Mouse (Mus musculus): ENCODE measurements around the gene Grap2. TPM values are rescaled to one million over a fixed set of nuclear protein-coding genes. Genes with fewer than 3 reads are reported as not detected.

Gene Grap2
- total RNA-seq, 2 experiments from 2014 or later, result 0.35 to 0.50 TPM

DNA sequence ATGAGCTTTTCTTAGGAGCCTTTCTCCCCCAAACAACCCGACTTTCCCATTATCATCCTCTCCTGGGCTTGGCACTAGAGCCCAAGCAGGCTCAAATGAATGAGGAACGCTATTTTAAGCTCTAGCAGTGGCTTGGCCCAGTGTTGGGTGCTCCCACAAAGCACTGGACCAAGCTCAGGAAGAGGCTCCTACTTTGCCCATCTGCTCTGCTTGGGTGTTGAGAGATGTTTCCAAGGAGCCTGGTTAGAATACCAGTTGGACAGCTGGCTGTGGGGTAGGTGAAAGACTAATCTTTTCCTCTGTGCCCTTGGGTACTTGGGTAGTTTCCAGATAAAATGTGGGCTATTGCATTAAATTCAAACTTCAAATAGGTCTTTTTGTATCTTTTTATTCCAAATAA, 100.4 kb downstream of the Grap2 start:
- peak in 1 of 2 experiments; percentile 48 for DNase-seq (ENCODE audit: low spot score in 2 of 2)
- intact Hi-C loops (cut with DNase I), result no loop called here

DNA sequence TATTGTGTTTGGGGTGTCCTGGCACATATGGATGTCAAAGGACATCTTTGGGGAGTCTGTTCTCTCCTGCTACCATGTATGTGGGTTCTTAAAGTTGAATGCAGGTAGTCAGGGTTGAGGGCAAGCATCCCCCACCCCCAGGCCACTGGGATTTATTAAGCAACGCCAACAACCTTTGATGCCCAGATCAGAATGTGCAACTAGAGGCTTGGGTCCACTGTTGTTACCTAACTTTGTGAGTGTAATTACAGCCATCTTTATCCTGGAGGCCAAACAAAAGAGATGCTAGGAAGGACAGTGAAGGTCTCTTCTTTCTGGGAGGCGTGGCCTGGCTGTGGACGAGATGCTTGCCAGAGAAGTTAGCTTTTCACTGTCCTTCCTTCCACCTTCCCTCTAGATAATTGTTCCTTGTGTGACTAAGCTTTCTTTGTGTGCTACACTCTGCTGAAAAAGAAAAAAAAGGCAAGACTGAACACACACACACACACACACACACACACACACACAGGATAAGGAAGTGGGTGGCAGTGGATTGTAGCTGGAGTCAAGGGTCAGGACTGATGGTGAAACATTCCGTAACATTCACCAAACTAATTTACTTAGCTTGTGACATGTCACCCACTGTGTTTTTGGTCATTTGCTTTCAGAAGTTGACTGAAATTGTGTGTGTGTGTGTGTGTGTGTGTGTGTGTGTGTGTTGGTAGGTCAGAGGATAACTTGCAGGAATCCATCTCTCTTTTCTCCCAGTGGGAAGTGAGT, 101.1 kb downstream of the Grap2 start:
- intact Hi-C loops (cut with DNase I), result no loop called here
- DNase-seq (ENCODE audit: low spot score in 2 of 2), result no peak

DNA sequence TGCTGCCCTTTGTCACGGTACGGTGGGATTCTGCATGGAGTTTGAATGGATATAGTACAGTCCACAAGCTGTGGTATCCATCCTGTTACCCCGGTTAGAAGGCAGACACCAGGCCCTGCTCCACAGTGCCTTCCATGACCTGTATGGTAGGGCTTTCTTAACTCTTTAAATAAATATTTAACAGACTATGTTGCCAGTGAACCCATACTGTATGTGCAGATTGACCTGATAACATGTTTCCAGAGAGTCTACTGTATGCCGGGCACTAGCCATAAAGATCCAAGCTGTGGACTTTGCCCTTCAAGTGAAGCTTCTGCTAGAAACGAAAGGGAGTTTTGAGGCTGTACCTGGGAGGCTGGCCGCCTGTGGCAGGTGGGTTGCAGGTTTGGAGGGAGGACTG, 102.3 kb downstream of the Grap2 start:
- intact Hi-C loops (cut with DNase I), result no loop called here
- DNase-seq (ENCODE audit: low spot score in 2 of 2), result no peak

DNA sequence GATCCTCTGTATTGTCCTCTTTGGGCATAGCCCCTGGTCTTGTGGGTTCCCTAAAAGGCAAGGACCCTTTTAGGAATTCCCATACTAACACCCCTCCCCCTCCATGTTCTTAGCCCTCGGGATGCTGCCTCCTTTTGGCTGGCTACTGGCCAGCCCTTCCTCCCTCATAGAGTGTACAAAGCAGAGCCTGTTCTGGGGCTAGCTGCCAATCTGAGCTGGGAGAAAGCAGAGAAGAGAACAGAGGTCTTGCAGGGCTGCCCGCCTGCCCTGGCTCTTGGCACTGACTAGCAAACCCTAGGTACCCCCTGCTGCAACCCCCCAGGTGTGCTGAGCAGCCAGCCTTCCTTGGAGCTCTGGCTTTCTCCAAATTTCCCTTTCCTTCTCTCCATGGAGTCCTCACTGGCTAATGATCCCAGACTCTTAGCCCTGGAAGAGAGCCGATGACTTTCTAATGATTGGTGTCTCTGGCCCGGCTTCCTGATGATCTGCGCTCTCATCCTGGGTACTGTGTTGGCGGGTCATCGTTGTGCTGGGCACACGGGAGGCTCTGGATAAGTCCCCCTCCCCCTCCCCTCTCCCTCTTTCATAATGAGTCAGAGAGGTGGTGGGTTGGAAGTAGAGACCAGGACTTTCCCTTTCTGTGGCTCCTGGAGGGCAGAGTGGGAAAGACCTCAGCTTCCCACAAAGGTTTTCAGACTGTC, 107.3 kb downstream of the Grap2 start:
- intact Hi-C loops (cut with DNase I), result no loop called here
- peak in 1 of 2 experiments; percentile 41 for DNase-seq (ENCODE audit: low spot score in 2 of 2)

DNA sequence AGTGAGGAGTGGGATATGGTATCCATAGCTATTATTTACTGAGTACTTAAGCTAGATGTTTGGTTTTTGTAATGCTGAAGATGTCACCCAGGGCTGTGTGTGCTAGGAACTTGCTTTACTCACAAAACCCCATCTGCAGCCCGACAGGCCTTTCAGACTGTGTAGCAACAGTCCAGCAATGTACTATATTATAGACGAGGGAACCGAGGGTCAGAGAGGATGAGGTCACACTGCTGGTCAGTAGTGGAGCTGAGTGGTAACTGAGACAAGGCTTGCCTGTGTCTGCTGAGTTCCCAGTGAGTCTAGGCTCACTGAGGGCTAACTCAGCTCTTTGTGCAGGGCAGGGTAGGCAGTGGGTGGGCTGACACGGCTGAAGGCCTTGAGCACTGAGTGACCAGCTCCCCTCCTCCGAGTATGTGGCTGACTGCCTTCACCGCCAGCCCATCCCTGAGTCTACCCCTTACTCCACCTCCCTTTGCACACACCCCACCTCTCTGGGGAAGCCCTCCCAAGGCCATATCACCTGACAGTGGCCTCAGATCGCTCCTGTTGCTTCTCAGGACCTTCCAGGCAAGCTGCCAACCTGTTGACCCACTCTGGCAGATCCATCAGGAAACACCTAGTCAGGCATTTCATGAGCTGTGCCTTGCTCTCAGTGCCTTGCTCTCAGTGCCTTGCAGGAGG, 108.1 kb downstream of the Grap2 start:
- no peak for DNase-seq (ENCODE audit: low spot score in 2 of 2)
- intact Hi-C loops (cut with DNase I), result no loop called here

DNA sequence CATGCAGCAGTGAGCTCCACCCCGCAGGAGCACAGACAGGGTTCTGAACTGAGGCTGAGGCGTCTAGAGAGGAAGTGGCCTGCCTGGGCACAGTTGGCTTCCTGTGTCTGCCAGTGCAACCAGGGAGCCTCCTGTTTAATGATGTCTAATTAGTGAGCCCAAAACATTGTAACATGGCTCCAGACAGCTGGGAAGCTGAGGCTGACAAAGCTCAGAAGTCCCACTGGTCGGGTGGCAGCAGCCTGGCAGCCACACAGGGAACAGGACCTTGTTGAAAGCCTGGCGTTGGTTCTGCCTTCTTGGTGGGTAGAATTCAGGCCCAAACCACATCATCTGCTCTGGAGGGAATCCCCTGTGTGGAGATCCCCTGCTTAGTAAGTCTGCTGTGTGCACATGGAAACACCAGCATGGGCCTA, 109.1 kb downstream of the Grap2 start:
- DNase-seq (ENCODE audit: low spot score in 2 of 2), result no peak
- intact Hi-C loops (cut with DNase I), result no loop called here

DNA sequence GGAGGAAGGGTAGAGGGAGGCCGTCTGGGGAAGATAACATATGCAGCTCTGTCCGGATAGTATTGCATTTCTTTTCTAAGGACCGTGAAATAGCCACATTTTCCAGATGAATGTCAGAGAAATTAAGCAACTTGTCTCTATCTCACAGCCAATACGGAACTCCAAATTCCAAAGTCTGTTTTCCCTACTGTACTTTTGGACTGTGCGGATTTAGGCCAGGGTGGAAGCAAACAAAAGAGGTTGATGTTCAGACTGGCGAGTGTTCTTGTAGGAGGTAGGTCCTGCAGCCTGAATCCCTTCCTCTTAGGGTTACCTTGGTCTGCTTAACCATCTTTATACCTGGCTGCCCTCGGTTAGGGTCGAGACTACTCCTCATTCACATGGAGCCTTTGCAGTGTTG, 109.9 kb downstream of the Grap2 start:
- intact Hi-C loops (cut with DNase I), result no loop called here
- DNase-seq (ENCODE audit: low spot score in 2 of 2), result no peak

DNA sequence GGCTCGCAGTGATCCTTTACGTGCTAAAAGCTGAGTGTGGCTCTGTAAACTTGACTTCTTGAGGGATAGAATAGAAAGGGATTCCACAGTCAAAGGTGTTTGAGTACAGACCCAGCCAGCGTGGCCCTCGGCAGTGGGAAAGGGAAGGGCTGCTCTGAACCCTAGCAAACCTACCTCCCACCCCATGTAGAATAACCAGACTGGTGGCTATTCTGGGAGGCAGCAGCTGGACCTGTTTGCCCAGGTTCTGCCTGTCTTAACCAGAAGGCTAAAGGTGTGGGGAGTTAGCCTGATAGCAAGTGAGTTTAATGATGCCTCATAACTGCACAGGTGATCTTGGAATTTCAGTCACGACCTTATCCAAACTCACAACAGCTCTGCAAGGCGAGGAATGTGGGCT, 110.8 kb downstream of the Grap2 start:
- DNase-seq (ENCODE audit: low spot score in 2 of 2), result no peak
- intact Hi-C loops (cut with DNase I), result no loop called here

DNA sequence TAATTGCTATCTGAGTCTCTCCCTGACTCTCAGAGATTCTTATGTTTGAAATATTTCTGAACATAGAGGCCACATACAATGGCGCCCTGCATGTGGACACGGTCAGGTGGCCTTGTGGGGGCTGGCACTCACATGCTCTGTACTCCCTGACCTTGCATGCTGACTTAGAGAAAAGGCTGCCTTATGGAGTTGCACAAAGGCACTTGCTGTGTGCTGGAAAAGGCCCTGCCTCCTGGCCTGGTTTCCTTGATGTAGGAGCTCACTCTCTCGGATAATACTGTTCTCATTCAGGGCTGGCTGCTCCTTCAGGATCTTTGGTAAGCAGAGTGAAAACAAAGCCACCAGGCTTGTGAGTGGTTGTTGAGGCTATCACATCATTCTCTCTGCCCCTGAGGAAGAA, 111.6 kb downstream of the Grap2 start:
- intact Hi-C loops (cut with DNase I), result no loop called here
- no peak for DNase-seq (ENCODE audit: low spot score in 2 of 2)

DNA sequence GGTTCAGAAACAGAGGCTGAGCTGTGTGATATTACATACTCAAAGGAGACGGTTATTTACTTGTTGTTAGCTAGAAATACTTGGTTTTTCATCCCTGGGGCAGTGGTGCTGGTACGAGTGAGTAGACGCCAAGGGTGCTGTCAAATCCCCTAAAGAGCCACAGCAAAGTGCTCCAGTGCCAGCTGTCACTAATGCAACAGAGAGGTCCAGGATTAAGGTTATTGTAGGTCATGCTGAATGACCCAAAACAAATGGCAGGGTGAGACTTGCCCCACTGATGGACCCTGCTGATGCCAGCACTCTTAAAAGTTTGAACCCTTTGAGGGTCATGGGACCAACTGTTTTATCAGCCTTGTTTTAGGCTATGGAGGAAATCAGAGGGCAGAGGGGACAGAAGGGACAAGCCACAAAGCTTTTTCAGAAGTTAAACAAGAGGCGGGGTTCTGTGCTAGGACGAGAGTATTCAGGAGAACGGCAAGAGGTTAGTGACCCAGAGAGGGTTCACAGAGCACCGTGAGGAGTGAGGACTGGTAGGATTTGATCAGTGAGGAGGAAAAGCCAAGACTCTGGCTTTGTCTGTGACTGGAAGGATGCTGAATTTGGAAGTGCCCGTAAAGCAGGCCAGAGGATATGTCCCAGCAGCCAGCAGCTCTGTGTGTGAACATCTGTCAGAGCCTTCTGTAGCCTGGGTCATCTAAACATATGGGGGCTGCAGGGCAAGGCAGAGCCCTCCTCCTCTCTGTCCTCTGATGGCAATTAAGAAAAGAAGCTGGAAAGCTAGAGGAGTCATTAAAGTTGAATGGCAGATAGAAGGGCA, 112.6 kb downstream of the Grap2 start:
- DNase-seq (ENCODE audit: low spot score in 2 of 2), result no peak
- intact Hi-C loops (cut with DNase I), result no loop called here

DNA sequence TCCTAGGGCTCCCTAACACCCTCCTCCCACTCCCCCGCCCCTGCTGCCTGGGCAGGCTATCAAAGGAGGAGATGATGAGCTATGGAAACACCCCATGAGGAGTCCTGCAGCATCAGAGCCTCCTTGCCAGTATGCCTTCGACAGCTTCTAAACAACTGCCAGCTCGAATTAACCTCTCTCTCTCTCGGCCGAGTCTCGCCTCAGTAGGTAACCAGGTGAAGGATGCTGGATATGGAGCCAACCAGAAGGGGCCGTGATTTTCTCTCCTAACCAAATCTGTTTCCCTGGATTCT, 113.2 kb downstream of the Grap2 start:
- intact Hi-C loops (cut with DNase I), result no loop called here
- no peak for DNase-seq (ENCODE audit: low spot score in 2 of 2)

DNA sequence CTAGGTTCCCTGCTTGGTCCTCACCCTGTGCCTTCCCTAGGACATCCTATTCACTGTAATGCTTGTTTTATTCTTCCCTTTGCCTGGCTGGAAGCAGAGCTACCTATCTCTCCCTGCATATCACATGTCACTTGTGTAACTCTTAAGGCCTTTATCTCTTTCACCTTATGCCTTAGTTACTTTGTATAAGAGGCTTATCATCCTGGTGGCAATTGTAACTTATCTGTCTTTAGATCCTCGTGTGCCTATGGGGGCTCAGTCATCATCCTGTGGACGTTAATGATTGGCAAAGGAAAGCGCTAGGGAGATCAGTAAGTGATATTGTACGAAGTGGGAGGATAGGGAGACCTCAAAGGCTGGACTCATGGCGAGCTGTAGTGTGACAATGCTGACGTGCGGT, 116.1 kb downstream of the Grap2 start:
- no peak for DNase-seq (ENCODE audit: low spot score in 2 of 2)
- intact Hi-C loops (cut with DNase I), result no loop called here

DNA sequence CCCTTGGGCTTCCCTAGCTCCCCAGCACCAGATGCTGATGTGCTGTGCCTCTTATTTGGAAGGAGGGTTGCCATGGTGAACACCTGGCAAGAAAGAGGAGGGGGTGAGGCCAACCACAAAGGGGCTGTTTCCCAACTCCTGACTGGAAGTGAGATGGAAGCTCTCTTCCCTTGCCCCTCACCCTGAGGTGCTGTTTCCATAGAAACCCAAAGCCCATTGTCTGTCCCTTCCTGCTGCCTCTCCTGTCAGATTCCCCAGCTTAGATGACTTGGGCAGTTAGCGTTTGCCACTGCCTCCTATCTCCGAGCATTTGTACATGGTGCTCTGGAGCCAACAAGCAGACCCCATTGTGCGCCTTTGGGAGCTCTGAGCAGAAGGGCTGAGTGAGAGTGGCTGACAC, 121.1 kb downstream of the Grap2 start:
- intact Hi-C loops (cut with DNase I), result loop anchor here (5.0 kb wide), 2 partner anchors 351 to 406 kb away; partner anchors contain the start of gene Cacna1i
- DNase-seq (ENCODE audit: low spot score in 2 of 2), result no peak

DNA sequence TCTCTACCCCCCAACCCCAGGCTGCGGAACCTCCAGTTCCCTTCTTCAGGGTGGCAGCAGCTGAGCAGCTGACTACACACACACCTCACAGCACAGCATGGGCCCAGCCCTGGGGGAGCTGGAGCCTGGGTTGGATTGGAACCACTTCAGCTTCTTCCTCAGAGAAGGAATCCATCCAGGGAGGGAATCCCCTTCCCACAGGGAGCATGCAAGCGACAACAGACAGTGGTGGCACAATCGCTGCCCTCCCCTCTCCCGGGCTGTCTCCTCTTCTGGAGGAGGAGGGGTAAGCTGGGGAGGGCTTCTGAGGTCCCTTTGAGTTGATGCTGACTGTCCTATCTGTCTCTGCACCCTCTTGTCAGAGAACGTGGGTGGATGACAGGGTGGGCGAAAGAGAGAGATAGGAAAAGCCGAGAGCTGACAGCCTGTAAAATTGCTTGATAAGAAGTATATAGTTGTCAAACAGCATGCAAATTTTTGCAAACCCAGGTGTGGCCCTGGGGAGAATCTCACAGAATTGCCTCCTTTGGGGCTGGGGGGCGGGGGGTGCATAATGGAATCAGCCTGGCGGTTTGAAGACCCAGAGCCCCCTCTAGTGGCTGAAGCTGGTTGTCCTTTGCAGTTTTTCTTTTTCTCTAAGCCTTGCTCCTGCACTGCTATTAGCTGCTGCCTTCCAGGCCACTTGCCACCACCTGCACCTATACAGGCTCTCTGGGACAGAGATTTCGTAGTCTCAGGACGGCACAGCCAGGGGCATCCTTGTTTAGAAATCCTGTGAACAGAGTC, 121.9 kb downstream of the Grap2 start:
- DNase-seq (ENCODE audit: low spot score in 2 of 2), result peak; percentile 60 to 75
- intact Hi-C loops (cut with DNase I), result loop anchor here (1.0 to 5.0 kb wide), 3 partner anchors 59 to 407 kb away; partner anchors contain the start of gene Cacna1i

DNA sequence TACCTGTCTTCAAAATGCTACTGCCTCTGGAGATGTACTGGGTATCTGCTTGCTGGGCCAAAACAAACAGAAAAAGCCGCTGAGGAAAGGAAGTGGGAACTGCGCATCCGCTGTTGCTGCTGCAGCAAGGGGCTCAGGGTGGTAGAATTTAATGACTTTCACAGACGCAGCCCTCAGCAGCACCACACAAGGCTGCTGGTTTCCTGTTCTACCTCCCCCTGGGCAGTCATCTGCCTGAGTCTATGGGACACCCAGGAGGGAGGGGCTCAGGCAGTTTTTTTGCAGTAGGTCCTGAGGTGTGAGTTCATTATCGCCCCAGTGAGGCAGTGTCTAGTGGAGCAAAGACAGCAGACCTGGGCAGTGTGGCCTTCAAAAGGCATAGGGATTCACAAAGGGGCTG, 125.2 kb downstream of the Grap2 start:
- intact Hi-C loops (cut with DNase I), result no loop called here
- no peak for DNase-seq (ENCODE audit: low spot score in 2 of 2)

DNA sequence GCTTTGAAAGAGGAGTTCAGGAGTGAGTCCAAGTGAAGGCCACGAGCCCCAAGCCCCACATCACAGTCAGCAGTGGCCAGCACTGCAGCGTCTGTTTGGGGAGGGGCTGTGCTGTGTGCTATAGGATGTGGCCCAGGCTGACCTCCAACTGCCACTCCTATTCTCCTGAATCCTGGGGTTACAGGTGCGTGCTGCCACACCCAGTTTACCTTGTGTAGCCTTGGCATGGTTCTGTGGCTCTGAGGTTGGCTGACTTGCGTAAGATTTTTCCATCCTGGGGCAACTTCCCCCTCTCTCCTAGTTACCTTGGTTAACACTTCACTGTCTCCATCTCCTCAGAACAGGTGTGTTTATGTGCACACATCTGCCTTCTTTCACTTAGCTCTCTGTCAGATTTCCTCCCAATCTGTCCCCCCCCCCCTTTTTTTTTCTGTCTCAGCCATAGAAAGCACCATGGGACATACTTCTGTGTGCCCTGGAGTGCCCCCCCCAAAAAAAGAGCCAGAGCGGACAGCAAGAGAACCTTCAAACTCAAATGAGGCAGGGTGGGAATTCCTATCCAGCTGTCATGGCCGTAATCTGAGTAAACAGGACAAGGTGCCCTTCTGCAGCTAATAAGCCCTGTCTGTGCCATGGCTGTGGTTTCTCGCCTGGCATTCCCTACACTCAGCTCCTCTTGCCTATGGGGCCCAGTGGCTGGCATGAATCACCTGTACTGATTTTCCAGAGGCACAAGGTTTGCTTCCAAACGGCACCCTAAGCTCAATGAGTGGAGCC, 129.3 kb downstream of the Grap2 start:
- intact Hi-C loops (cut with DNase I), result loop anchor here (5.0 to 10.0 kb wide), 2 partner anchors 567 to 609 kb away; partner anchors contain the start of genes Rpl3, Syngr1 and Tab1

More for the DNA sequence above, 129.3 kb downstream of the Grap2 start:
- no peak for DNase-seq (ENCODE audit: low spot score in 2 of 2)
